Mouse (Mus musculus): ENCODE results near the gene Ffar4. TPM values are rescaled to one million over a fixed set of nuclear protein-coding genes. Genes with fewer than 3 reads are reported as not detected.
A peak's percentile ranks its signal among the peaks of the same experiment; 100 is the strongest.

Gene Ffar4
- total RNA-seq, 1 experiment from 2014 or later, result not detected

GRCm38 (mm10) chr19:38089358-38089757 is 7.5 kb upstream of the Ffar4 start:
- no peak for ATAC-seq (replicated peaks; ENCODE audit: insufficient number of reproducible peaks, low FRiP score, low TSS enrichment, poor library complexity, severe bottlenecking)

GRCm38 (mm10) chr19:38091512-38091985 is 5.3 kb upstream of the Ffar4 start:
- peak; percentile 37; the same call in 1 of the 2 replicates for ATAC-seq (replicated peaks; ENCODE audit: insufficient number of reproducible peaks, low FRiP score, low TSS enrichment, poor library complexity, severe bottlenecking)

- ATAC-seq (replicated peaks; ENCODE audit: insufficient number of reproducible peaks, low FRiP score, low TSS enrichment, poor library complexity, severe bottlenecking), result no peak
Observed at GRCm38 (mm10) chr19:38096231-38096630, 640 bp upstream of the Ffar4 start.

GRCm38 (mm10) chr19:38107871-38108270 is 11.0 kb downstream of the Ffar4 start:
- no peak for ATAC-seq (replicated peaks; ENCODE audit: insufficient number of reproducible peaks, low FRiP score, low TSS enrichment, poor library complexity, severe bottlenecking)

- no peak for ATAC-seq (replicated peaks; ENCODE audit: insufficient number of reproducible peaks, low FRiP score, low TSS enrichment, poor library complexity, severe bottlenecking)
Observed at GRCm38 (mm10) chr19:38109506-38110242, 12.8 kb downstream of the Ffar4 start.

- ATAC-seq (replicated peaks; ENCODE audit: insufficient number of reproducible peaks, low FRiP score, low TSS enrichment, poor library complexity, severe bottlenecking), result no peak
Observed at GRCm38 (mm10) chr19:38111056-38111455, 14.2 kb downstream of the Ffar4 start.

GRCm38 (mm10) chr19:38112575-38112974 is 15.7 kb downstream of the Ffar4 start:
- ATAC-seq (replicated peaks; ENCODE audit: insufficient number of reproducible peaks, low FRiP score, low TSS enrichment, poor library complexity, severe bottlenecking), result no peak

- no peak for ATAC-seq (replicated peaks; ENCODE audit: insufficient number of reproducible peaks, low FRiP score, low TSS enrichment, poor library complexity, severe bottlenecking)
Observed at GRCm38 (mm10) chr19:38114834-38115491, 18.1 kb downstream of the Ffar4 start.

- ATAC-seq (replicated peaks; ENCODE audit: insufficient number of reproducible peaks, low FRiP score, low TSS enrichment, poor library complexity, severe bottlenecking), result no peak
Observed at GRCm38 (mm10) chr19:38120123-38120760, 23.4 kb downstream of the Ffar4 start.

- no peak for ATAC-seq (replicated peaks; ENCODE audit: insufficient number of reproducible peaks, low FRiP score, low TSS enrichment, poor library complexity, severe bottlenecking)
Observed at GRCm38 (mm10) chr19:38123921-38124320, 27.1 kb downstream of the Ffar4 start.

- no peak for ATAC-seq (replicated peaks; ENCODE audit: insufficient number of reproducible peaks, low FRiP score, low TSS enrichment, poor library complexity, severe bottlenecking)
Observed at GRCm38 (mm10) chr19:38124401-38125218, 27.7 kb downstream of the Ffar4 start.

- ATAC-seq (replicated peaks; ENCODE audit: insufficient number of reproducible peaks, low FRiP score, low TSS enrichment, poor library complexity, severe bottlenecking), result no peak
Observed at GRCm38 (mm10) chr19:38125219-38125610, 28.3 kb downstream of the Ffar4 start, which contains the start of gene Rbp4. Gene Rbp4 (minus strand): TSS chr19:38125281.

- no peak for ATAC-seq (replicated peaks; ENCODE audit: insufficient number of reproducible peaks, low FRiP score, low TSS enrichment, poor library complexity, severe bottlenecking)
Observed at GRCm38 (mm10) chr19:38126656-38127055, 29.8 kb downstream of the Ffar4 start.

- ATAC-seq (replicated peaks; ENCODE audit: insufficient number of reproducible peaks, low FRiP score, low TSS enrichment, poor library complexity, severe bottlenecking), result no peak
Observed at GRCm38 (mm10) chr19:38132481-38132880, 35.6 kb downstream of the Ffar4 start, which contains the start of gene Pde6c. Gene Pde6c (plus strand): TSS chr19:38132781.

- no peak for ATAC-seq (replicated peaks; ENCODE audit: insufficient number of reproducible peaks, low FRiP score, low TSS enrichment, poor library complexity, severe bottlenecking)
Observed at GRCm38 (mm10) chr19:38133986-38134385, 37.1 kb downstream of the Ffar4 start.

- ATAC-seq (replicated peaks; ENCODE audit: insufficient number of reproducible peaks, low FRiP score, low TSS enrichment, poor library complexity, severe bottlenecking), result no peak
Observed at GRCm38 (mm10) chr19:38134806-38135205, 37.9 kb downstream of the Ffar4 start.

- no peak for ATAC-seq (replicated peaks; ENCODE audit: insufficient number of reproducible peaks, low FRiP score, low TSS enrichment, poor library complexity, severe bottlenecking)
Observed at GRCm38 (mm10) chr19:38143540-38144271, 46.8 kb downstream of the Ffar4 start.

- ATAC-seq (replicated peaks; ENCODE audit: insufficient number of reproducible peaks, low FRiP score, low TSS enrichment, poor library complexity, severe bottlenecking), result no peak
Observed at GRCm38 (mm10) chr19:38156243-38156642, 59.4 kb downstream of the Ffar4 start.
